Mouse (Mus musculus): Measurements from ENCODE around the gene Ppa1.
A peak's percentile ranks its signal among the peaks of the same experiment; 100 is the strongest.

Gene Ppa1

GRCm38 (mm10) chr10:61648737-61649645 lies 639 bp downstream of the Ppa1 start:
- peak; percentile 6 to 18 for DNase-seq

- no peak for DNase-seq
These were observed 5.8 kb downstream of the Ppa1 start for GRCm38 (mm10) chr10:61654105-61654504.

- no peak for DNase-seq
These were observed 6.3 kb downstream of the Ppa1 start for GRCm38 (mm10) chr10:61654691-61655090.

- no peak for DNase-seq
These were observed 6.8 kb downstream of the Ppa1 start for GRCm38 (mm10) chr10:61655188-61655587.

GRCm38 (mm10) chr10:61656928-61657882 lies 8.9 kb downstream of the Ppa1 start:
- peak; percentile 35 to 48 for DNase-seq

- DNase-seq: peak in 1 of 2 experiments; percentile 56
These were observed 9.6 kb downstream of the Ppa1 start for GRCm38 (mm10) chr10:61657985-61658384.

- DNase-seq: no peak
These were observed 13.5 kb downstream of the Ppa1 start for GRCm38 (mm10) chr10:61661887-61662286.

GRCm38 (mm10) chr10:61662391-61662988 lies 14.1 kb downstream of the Ppa1 start:
- DNase-seq: peak in 1 of 2 experiments; percentile 12

GRCm38 (mm10) chr10:61665111-61665510 lies 16.8 kb downstream of the Ppa1 start:
- no peak for DNase-seq

GRCm38 (mm10) chr10:61665651-61666050 lies 17.3 kb downstream of the Ppa1 start:
- DNase-seq: no peak

- DNase-seq: no peak
These were observed 20.9 kb downstream of the Ppa1 start for GRCm38 (mm10) chr10:61669289-61669688.

- no peak for DNase-seq
These were observed 21.5 kb downstream of the Ppa1 start for GRCm38 (mm10) chr10:61669896-61670295.

GRCm38 (mm10) chr10:61670758-61671157 lies 22.4 kb downstream of the Ppa1 start:
- no peak for DNase-seq

GRCm38 (mm10) chr10:61675935-61676334 lies 27.6 kb downstream of the Ppa1 start:
- no peak for DNase-seq

- peak in 1 of 2 experiments; percentile 14 for DNase-seq
These were observed 31.2 kb downstream of the Ppa1 start for GRCm38 (mm10) chr10:61679545-61679944.

- peak; percentile 98 to 100 for DNase-seq
These were observed 31.9 kb downstream of the Ppa1 start, which contains the start of gene Sar1a for GRCm38 (mm10) chr10:61680015-61680913. Gene Sar1a (plus strand): TSS chr10:61680299.

- DNase-seq: no peak
These were observed 41.1 kb downstream of the Ppa1 start for GRCm38 (mm10) chr10:61689405-61689804.

- DNase-seq: no peak
These were observed 45.2 kb downstream of the Ppa1 start for GRCm38 (mm10) chr10:61693563-61693962.

- peak; percentile 99 for DNase-seq
These were observed 46.7 kb downstream of the Ppa1 start, which contains the start of gene Tysnd1 for GRCm38 (mm10) chr10:61694870-61695670. Gene Tysnd1 (plus strand): TSS chr10:61695514.

GRCm38 (mm10) chr10:61695703-61696559 lies 47.6 kb downstream of the Ppa1 start:
- peak in 1 of 2 experiments; percentile 34 for DNase-seq

All from kidney, postnatal 36 days (tissue).